Mouse (Mus musculus) heart, embryonic 12.5 days (tissue): ENCODE measurements around the gene Sbk3. TPM values are rescaled to one million over a fixed set of nuclear protein-coding genes. Genes with fewer than 3 reads are reported as not detected.
A peak's percentile ranks its signal among the peaks of the same experiment; 100 is the strongest.

ENCODE experiments used
- ATAC-seq: fragments of 200-750 bp; cut with Nextera tagmentation; 2 replicates; pipeline ENCODE4 v1.8.0; 2017; ENCODE audit warnings: moderate TSS enrichment, moderate library complexity; ENCODE audit not compliant: insufficient number of reproducible peaks, low FRiP score
- H3K27ac ChIP-seq: fragments of 300-500 bp; sonication (generic); 2 replicates; pipeline ENCODE4 v1.5.1; 2016; ENCODE audit warnings: mild to moderate bottlenecking, moderate library complexity; ENCODE audit not compliant: poor library complexity, severe bottlenecking
- H3K27me3 ChIP-seq: fragments of 300-500 bp; sonication (generic); replicated peaks from 2 replicates; pipeline ENCODE4 v1.6.1; 2016; ENCODE audit warnings: mild to moderate bottlenecking, moderate library complexity
- H3K36me3 ChIP-seq: fragments of 300-500 bp; sonication (generic); 2 replicates; pipeline ENCODE4 v1.6.1; 2016; ENCODE audit warnings: mild to moderate bottlenecking, moderate library complexity
- H3K4me1 ChIP-seq: fragments of 300-500 bp; sonication (generic); replicated peaks from 2 replicates; pipeline ENCODE4 v1.6.1; 2016; ENCODE audit warnings: mild to moderate bottlenecking
- H3K4me2 ChIP-seq: fragments of 300-500 bp; sonication (generic); 2 replicates; pipeline ENCODE4 v1.6.1; 2016; ENCODE audit warnings: mild to moderate bottlenecking, moderate library complexity
- H3K4me3 ChIP-seq: fragments of 300-500 bp; sonication (generic); 2 replicates; pipeline ENCODE4 v1.5.1; 2016; ENCODE audit warnings: mild to moderate bottlenecking
- H3K9ac ChIP-seq: fragments of 300-500 bp; sonication (generic); 2 replicates; pipeline ENCODE4 v1.6.1; 2016; ENCODE audit warnings: mild to moderate bottlenecking, moderate library complexity
- H3K9me3 ChIP-seq: fragments of 300-500 bp; sonication (generic); replicated peaks from 2 replicates; pipeline ENCODE4 v1.6.1; 2016; ENCODE audit warnings: mild to moderate bottlenecking, moderate library complexity
- WGBS: fragments of 180-500 bp; shearing (Covaris S2); methylation state at CpG from one replicate; pipeline ENCODE4 v1.1.7; 2016; 5-methylcytosine and 5-hydroxymethylcytosine counted together
- polyA plus RNA-seq: library from polyadenylated mRNA; unstranded; fragments of >200 nt; fragmentation: Nextera tagmentation; extraction: Ambion mirVana; gene quantifications from 2 replicates; pipeline ENCODE4 v1.2.1, GENCODE M21; 2016

The Sbk3 gene
- polyA plus RNA-seq, 1 experiment from 2014 or later: 0.17 TPM

DNA sequence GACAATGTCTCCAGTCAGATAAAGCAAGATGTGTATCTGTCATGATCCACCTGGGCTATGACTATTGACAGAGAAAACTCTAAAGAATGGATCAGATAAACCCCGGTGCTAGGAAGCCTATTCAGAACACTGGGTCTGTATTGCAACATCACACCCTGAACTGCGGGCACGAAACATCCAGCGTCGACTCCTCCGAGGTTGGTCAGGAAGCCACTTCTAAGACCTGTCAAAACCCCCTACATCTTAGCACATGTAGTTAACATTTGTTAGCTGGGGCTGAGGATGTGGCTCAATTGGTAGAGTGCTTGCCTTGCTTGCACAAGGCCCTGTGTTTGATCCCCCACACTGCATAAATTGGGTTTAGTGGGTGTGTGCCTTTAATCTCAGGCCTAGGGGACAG is 22.6 kb downstream of the Sbk3 start:
- ATAC-seq: no peak

DNA sequence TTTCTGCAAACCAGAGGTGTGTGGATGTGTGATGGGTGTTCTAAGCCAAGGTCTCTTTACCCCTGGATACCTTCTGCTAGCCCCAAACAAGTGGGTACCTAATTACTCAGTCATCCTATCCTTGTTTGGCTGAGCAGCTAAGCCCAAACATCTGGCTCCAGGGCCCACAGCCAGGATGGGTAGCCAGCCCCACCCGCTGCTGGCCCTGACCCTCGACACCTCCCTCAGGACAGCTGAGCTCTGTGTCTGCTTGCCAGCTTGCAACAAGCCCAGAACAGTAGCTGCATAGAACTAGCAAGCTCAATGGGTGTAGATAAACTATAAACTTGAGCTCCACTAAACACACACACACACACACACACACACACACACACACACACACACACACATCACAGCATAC is 23.1 kb downstream of the Sbk3 start:
- Histone ChIP-seq H3K9me3 (no peaks in the 10 kb centered on the region), H3K9ac (no peak overlapping the region), H3K27me3 (0 out of 2 replicates have a peak, but pooled peaks cover 6% of the 10 kb centered on the region), H3K27ac (no peak overlapping the region), H3K4me2 (no peak overlapping the region), H3K4me3 (no peak overlapping the region), H3K36me3 (no peaks in the 10 kb centered on the region), H3K4me1 (peaks cover 12% of the 10 kb centered on the region)
- ATAC-seq: no peak
- 49% methylated on average over 2 of the region's 2 CpGs for WGBS

More for the DNA sequence above, 22.6 kb downstream of the Sbk3 start:
- Histone ChIP-seq H3K27me3 (0 out of 2 replicates have a peak, but pooled peaks cover 6% of the 10 kb centered on the region), H3K36me3 (no peaks in the 10 kb centered on the region), H3K4me2 (no peak overlapping the region), H3K4me3 (no peak overlapping the region), H3K4me1 (peaks cover 14% of the 10 kb centered on the region), H3K27ac (no peak overlapping the region), H3K9me3 (no peaks in the 10 kb centered on the region), H3K9ac (no peak overlapping the region)
- 41% methylated on average over 6 of the region's 6 CpGs for WGBS

DNA sequence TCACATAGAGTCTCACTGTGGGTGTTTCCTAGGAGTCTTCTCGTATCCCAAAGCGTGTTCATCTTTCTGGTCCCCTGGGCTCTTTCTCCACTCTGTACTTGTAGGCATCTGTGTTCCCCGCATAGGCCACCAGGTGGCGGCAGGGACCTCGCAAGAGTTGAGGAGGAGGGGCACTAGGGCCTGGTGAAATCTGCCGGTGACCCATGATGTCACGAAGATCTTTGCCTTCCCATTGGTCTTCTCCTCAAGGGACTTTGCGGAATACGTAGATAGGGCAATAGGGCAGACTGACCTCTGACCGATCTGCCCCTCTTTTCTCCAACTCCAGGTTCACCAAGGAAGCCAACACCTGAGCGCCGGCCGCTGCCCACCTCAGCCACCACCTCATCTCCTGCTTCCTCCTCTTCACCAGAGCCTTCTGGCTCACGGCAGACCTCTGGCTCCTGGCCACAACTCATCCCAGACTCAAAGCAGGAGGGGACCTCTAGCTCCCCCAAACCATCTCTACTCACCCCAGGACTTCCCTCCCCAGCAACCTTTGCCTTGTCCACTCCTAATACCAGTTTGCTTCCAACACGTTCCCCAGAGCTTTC is 27.6 kb downstream of the Sbk3 start:
- no peaks in the 10 kb centered on the region for H3K36me3 ChIP-seq
- peak overlapping the region; percentile 67 for H3K4me2 ChIP-seq
- peak overlapping the region; percentile 32; the same call in 1 of the 2 replicates for H3K9ac ChIP-seq
- no peaks in the 10 kb centered on the region for H3K9me3 ChIP-seq
- H3K27me3 ChIP-seq: 0 out of 2 replicates have a peak, but pooled peaks cover 6% of the 10 kb centered on the region
- H3K4me3 ChIP-seq: peak overlapping the region; percentile 37
- peak; percentile 78 for ATAC-seq
- 12% methylated on average over 15 of the region's 15 CpGs for WGBS
- no peak overlapping the region for H3K27ac ChIP-seq
- no peaks in the 10 kb centered on the region for H3K4me1 ChIP-seq

DNA sequence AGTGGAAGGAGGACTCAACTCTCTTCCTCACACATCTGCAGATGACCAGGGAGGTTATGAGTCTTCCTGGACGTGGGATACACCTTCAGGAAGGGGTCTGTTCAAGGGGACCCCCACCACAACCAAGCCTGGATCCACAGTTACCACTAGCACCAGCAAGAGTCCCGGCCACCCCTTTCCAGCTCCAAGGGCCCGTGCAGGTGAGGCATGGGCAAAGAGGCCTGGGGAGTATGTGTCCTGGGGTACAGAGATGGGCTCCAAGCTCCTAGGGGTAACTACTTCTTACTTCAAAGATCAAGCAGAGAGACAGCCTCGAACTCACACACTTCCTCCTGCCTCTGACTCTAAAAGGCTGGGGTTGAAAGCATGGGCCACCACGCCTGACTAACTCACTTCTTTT is 28.3 kb downstream of the Sbk3 start:
- no peak overlapping the region for H3K4me3 ChIP-seq
- no peak overlapping the region for H3K9ac ChIP-seq
- ATAC-seq: no peak
- H3K4me2 ChIP-seq: no peak overlapping the region
- H3K27me3 ChIP-seq: 0 out of 2 replicates have a peak, but pooled peaks cover 6% of the 10 kb centered on the region
- no peaks in the 10 kb centered on the region for H3K36me3 ChIP-seq
- H3K27ac ChIP-seq: no peak overlapping the region
- H3K4me1 ChIP-seq: no peaks in the 10 kb centered on the region
- WGBS: 38% methylated on average over 5 of the region's 5 CpGs
- H3K9me3 ChIP-seq: no peaks in the 10 kb centered on the region

DNA sequence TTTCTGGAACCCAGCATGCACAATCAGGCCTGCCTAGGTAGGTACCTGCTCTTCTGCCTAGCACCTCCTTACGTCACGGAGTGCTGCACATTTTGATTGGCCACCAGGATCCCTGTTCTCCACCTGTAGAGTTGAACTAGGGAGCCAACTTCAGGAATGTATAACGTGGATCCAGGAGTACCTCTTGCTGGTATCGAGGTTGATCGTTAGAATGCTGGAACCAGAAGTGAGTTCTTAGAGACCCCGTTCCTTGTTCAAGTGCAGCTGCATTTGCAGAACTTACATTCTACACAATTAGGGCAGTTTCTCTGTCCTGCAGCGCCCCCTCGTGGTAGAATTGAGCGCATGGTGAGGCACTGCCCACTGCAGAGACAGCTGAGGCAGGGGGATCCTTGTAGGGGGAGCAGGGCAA is 30.9 kb downstream of the Sbk3 start:
- no peak overlapping the region for H3K9ac ChIP-seq
- H3K4me2 ChIP-seq: no peak overlapping the region
- ATAC-seq: no peak
- no peak overlapping the region for H3K4me3 ChIP-seq
- H3K4me1 ChIP-seq: no peaks in the 10 kb centered on the region
- H3K9me3 ChIP-seq: no peaks in the 10 kb centered on the region
- WGBS: 17% methylated on average over 9 of the region's 9 CpGs
- H3K27ac ChIP-seq: no peak overlapping the region
- 0 out of 2 replicates have a peak, but pooled peaks cover 6% of the 10 kb centered on the region for H3K27me3 ChIP-seq
- no peaks in the 10 kb centered on the region for H3K36me3 ChIP-seq

DNA sequence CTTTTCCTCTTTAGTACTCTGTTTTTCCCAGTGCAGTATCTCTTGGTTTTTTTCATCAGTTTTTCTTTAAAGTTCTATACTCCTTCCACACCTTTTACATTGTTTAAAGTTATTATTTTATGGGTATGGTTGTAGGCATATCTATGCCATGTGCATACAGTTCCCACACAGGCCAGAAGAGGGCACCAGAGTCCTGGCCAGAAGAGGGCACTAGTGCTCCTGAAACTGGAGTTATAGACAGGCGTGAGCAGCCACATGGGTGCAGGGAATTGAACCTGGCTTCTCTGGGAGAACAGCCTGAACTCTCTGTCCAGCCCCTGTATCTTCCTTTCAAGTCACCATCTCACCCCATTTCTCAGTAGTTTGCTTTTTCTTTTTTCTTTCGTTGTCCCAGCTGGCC is 32.5 kb downstream of the Sbk3 start:
- H3K9me3 ChIP-seq: 0 out of 2 replicates have a peak, but pooled peaks cover 3% of the 10 kb centered on the region
- no peak overlapping the region for H3K4me3 ChIP-seq
- H3K9ac ChIP-seq: no peak overlapping the region
- H3K36me3 ChIP-seq: no peaks in the 10 kb centered on the region
- ATAC-seq: no peak
- H3K27me3 ChIP-seq: no peaks in the 10 kb centered on the region
- 23% methylated on average over 2 of the region's 2 CpGs for WGBS
- H3K4me1 ChIP-seq: no peaks in the 10 kb centered on the region
- H3K27ac ChIP-seq: no peak overlapping the region
- no peak overlapping the region for H3K4me2 ChIP-seq

DNA sequence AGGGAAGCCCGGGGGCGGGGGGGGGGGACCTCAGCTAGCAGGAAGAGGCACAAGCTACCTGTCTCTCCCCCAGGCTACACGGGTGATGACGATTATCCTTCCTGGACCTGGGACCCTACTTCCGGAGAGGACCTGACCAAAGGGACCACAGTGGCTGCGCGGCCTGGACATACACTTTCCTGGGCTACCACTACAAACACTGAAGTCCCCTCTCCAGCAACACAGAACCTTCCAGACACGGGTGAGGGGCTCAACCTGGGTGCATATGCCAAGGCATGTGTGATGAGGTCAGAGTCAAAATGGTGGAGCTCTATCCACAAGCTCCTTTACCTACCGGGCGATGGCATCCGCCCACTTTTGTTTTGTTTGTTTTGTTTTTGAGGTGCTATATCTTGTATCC is 33.6 kb downstream of the Sbk3 start:
- 75% methylated on average over 11 of the region's 11 CpGs for WGBS
- Histone ChIP-seq H3K27ac (no peak overlapping the region), H3K27me3 (no peaks in the 10 kb centered on the region), H3K9me3 (0 out of 2 replicates have a peak, but pooled peaks cover 3% of the 10 kb centered on the region), H3K4me3 (no peak overlapping the region), H3K9ac (no peak overlapping the region), H3K4me1 (no peaks in the 10 kb centered on the region), H3K4me2 (no peak overlapping the region), H3K36me3 (no peaks in the 10 kb centered on the region)
- ATAC-seq: no peak

DNA sequence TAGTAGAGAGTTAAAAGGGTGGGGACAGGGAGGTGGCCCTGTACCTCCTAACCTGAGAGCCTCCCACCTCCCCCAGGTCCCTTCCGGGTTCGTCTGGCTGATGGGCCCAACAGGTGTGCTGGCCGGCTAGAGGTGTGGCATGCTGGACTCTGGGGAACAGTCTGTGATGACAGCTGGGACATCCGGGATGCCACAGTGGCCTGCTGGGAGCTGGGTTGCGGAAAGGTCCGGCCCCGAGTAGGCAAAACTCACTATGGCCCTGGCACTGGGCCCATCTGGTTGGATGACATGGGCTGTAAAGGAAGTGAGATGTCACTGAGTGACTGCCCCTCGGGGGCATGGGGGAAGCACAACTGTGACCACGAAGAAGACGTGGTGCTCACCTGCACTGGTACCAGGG is 34.1 kb downstream of the Sbk3 start:
- ATAC-seq: no peak

DNA sequence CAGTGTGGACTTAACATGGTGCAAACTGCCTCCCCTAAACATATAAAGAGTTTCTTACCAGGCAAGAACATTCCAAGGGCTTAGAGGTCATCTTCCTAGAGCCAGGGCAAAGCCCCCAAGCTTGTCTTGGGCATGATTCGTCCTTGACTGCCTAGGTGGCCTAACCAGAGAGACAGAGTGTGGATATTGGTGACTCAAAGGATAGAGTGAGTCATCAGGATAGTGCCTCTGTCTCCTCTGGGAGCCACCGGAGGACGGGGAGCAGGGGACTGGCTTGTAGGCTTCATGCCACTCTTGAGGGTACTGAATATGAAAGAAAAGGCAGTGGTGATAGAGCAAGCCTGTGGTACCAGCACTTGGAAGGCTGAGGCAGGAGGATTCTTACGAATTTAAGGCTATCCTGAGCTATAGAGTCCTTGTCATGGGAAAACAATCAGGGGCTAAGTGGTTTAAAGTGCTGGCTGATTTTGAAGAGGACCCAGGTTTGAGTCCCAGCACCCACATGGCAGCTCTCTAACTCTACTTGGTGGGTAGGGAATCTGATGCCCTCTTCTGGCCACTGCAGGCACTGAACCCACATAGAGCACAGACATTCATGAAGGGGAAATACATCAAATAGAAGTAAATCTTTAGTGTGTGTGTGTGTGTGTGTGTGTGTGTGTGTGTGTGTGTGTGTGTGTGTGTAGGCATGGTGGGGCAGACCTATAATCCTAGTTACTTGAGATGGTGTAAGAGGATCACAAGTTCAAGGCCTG is 36.6 kb downstream of the Sbk3 start:
- Histone ChIP-seq H3K4me2 (no peak overlapping the region), H3K36me3 (no peaks in the 10 kb centered on the region), H3K4me1 (no peaks in the 10 kb centered on the region), H3K9ac (no peak overlapping the region), H3K27me3 (no peaks in the 10 kb centered on the region), H3K9me3 (0 out of 2 replicates have a peak, but pooled peaks cover 3% of the 10 kb centered on the region), H3K27ac (no peak overlapping the region), H3K4me3 (no peak overlapping the region)
- 78% methylated on average over 4 of the region's 4 CpGs for WGBS
- ATAC-seq: no peak

More for the DNA sequence above, 34.1 kb downstream of the Sbk3 start:
- no peak overlapping the region for H3K4me2 ChIP-seq
- H3K4me1 ChIP-seq: no peaks in the 10 kb centered on the region
- no peak overlapping the region for H3K4me3 ChIP-seq
- H3K9me3 ChIP-seq: 0 out of 2 replicates have a peak, but pooled peaks cover 3% of the 10 kb centered on the region
- no peak overlapping the region for H3K9ac ChIP-seq
- H3K27me3 ChIP-seq: no peaks in the 10 kb centered on the region
- 72% methylated on average over 10 of the region's 10 CpGs for WGBS
- no peak overlapping the region for H3K27ac ChIP-seq
- H3K36me3 ChIP-seq: no peaks in the 10 kb centered on the region

DNA sequence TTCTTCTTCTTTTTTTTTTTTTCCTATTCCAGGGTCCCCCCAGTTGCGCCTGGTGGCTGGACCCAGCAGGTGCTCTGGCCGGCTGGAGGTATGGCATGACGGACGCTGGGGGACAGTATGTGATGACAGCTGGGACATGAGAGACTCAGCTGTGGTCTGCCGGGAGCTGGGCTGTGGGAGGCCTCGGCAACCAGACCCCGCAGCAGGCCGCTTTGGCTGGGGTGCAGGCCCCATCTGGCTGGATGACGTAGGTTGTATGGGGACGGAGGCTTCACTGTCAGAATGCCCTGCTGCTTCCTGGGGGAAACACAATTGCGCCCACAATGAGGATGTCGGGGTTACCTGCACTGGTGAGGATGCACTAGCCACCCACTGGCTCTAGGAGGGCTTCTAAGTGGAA is 37.9 kb downstream of the Sbk3 start:
- Histone ChIP-seq H3K4me1 (no peaks in the 10 kb centered on the region), H3K9me3 (0 out of 2 replicates have a peak, but pooled peaks cover 3% of the 10 kb centered on the region), H3K27ac (no peak overlapping the region), H3K4me2 (no peak overlapping the region), H3K27me3 (no peaks in the 10 kb centered on the region), H3K4me3 (no peak overlapping the region), H3K9ac (no peak overlapping the region), H3K36me3 (no peaks in the 10 kb centered on the region)
- ATAC-seq: no peak
- 59% methylated on average over 12 of the region's 12 CpGs for WGBS

DNA sequence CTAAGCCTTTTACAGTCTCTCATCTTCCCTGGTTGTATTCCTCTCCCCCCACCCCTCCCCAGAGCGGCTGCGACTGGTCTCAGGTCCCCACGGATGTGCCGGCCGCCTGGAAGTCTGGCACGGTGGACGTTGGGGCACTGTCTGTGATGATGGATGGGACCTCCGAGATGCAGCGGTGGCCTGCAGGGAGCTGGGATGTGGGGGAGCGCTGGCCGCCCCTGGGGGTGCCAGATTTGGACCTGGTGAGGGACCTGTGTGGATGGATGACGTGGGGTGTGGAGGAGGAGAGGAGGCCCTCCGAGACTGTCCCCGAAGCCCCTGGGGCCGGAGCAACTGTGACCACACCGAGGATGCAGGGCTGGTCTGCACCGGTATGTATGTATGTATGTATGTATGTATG is 42.6 kb downstream of the Sbk3 start:
- Histone ChIP-seq H3K4me2 (no peak overlapping the region), H3K9me3 (no peaks in the 10 kb centered on the region), H3K4me1 (peaks cover 36% of the 10 kb centered on the region), H3K9ac (no peak overlapping the region), H3K27me3 (peaks cover 5% of the 10 kb centered on the region; the same call in 1 of the 2 replicates), H3K27ac (no peak overlapping the region), H3K36me3 (no peaks in the 10 kb centered on the region), H3K4me3 (no peak overlapping the region)
- no peak for ATAC-seq
- 73% methylated on average over 17 of the region's 17 CpGs for WGBS
